In the genomic region with DNA sequence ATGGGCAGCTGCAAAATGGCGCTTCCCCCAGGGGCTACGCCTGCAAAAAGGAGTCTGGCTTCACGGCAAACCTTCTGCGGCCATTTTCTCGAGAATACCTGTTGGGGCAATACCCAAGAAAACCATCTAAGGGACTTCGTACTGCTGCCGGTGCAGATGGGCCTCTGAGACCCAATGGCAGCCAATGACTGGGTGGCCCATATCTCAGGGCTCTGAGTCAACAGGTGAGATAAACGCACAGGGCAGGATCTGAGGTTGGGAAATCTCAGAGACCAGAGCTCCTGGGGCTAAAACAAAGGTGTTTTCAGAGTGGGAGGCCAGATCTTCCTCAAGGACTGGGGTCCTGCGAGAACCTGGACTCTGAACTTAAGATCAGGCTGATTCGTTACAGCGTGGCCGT, we compare ENCODE assay signal across 24 mouse cellular contexts. TPM values are rescaled to one million over a fixed set of nuclear protein-coding genes. Genes with fewer than 3 reads are reported as not detected.
DNase-seq lines count a peak whose midpoint lies in the region; ATAC-seq and TF ChIP-seq lines count a peak whose summit lies in the region.
"Had no signal": no experiment of that assay in that cellular context is flagged by ENCODE, and none has a peak within 500 bp of the region (broad histone marks: within the 10 kb centered on the region; RNA-seq: fewer than 3 reads in every experiment).

No protein-coding gene starts in this region.

- peak overlapping the region; percentile 16 to 45; a peak in 3 of 4 replicates for H3K4me3 ChIP-seq in ES-E14 (ENCODE audit: insufficient read depth in 1 of 2, low read depth in 1 of 2, low read length in 2 of 2, poor library complexity in 1 of 2, severe bottlenecking in 1 of 2)
- peak overlapping the region; percentile 23 for H3K4me3 ChIP-seq in intestine, postnatal 0 days (ENCODE audit: low read depth, low read length)
- H3K4me3 ChIP-seq in stomach, embryonic 16.5 days (replicated peaks; ENCODE audit: low read length), result no peak overlapping the region
- H3K4me3 ChIP-seq: embryonic facial prominence, embryonic 15.5 days; erythroblast, embryonic 14.5 days; forebrain, embryonic 10.5 days; gastrocnemius, adult 2 months; heart, embryonic 10.5 days; hindbrain, embryonic 13.5 days had no signal

- H3K9me3 ChIP-seq in ES-E14 (ENCODE audit: control insufficient read depth, insufficient read depth, low read depth, low read length), result no peaks in the 10 kb centered on the region
- no peaks in the 10 kb centered on the region for H3K9me3 ChIP-seq in intestine, postnatal 0 days (ENCODE audit: control insufficient read depth)
- H3K9me3 ChIP-seq in stomach, embryonic 16.5 days (replicated peaks; ENCODE audit: control insufficient read depth, low read length), result no peaks in the 10 kb centered on the region
- H3K9me3 ChIP-seq: embryonic facial prominence, embryonic 15.5 days; forebrain, embryonic 10.5 days; heart, embryonic 10.5 days; hindbrain, embryonic 13.5 days had no signal

- 47% methylated on average over 12 of the region's 12 CpGs for WGBS in intestine, postnatal 0 days
- 73% methylated on average over 12 of the region's 12 CpGs for WGBS in stomach, embryonic 16.5 days

- peak overlapping the region; percentile 66 for H3K4me2 ChIP-seq in intestine, postnatal 0 days (replicated peaks; ENCODE audit: low read depth)
- no peak overlapping the region for H3K4me2 ChIP-seq in stomach, embryonic 16.5 days (ENCODE audit: low read depth, low read length)
- H3K4me2 ChIP-seq: embryonic facial prominence, embryonic 15.5 days; hindbrain, embryonic 13.5 days had no signal

- peak; percentile 89 for ATAC-seq in intestine, postnatal 0 days
- peak; percentile 80 for ATAC-seq in stomach, embryonic 16.5 days (ENCODE audit: insufficient read depth, low FRiP score)
- ATAC-seq: forebrain, embryonic 14.5 days had no signal

- no peaks in the 10 kb centered on the region for H3K36me3 ChIP-seq in ES-E14 (ENCODE audit: control insufficient read depth, insufficient read depth, low read length, poor library complexity, severe bottlenecking)
- H3K36me3 ChIP-seq in intestine, postnatal 0 days (ENCODE audit: control insufficient read depth, insufficient read depth), result no peaks in the 10 kb centered on the region
- no peaks in the 10 kb centered on the region for H3K36me3 ChIP-seq in stomach, embryonic 16.5 days (ENCODE audit: control insufficient read depth, insufficient read depth, low read length)
- H3K36me3 ChIP-seq: embryonic facial prominence, embryonic 15.5 days; forebrain, embryonic 10.5 days; heart, embryonic 10.5 days; hindbrain, embryonic 13.5 days had no signal

- in situ Hi-C loops in ES-E14 (cut with MboI; ENCODE audit: low sequenced_read_pairs in 2 of 2, unreplicated experiment in 2 of 2), result no loop called here

- peak overlapping the region; percentile 60 for H3K9ac ChIP-seq in ES-E14 (ENCODE audit: insufficient read depth, low read depth, low read length, poor library complexity, severe bottlenecking)
- H3K9ac ChIP-seq in intestine, postnatal 0 days (ENCODE audit: low read depth, low read length), result peak overlapping the region; percentile 41
- H3K9ac ChIP-seq in stomach, embryonic 16.5 days (ENCODE audit: low read length), result no peak overlapping the region; the same call in 1 of the 2 replicates
- H3K9ac ChIP-seq: embryonic facial prominence, embryonic 15.5 days; hindbrain, embryonic 13.5 days had no signal

- H3K27me3 ChIP-seq in intestine, postnatal 0 days (replicated peaks; ENCODE audit: control insufficient read depth, insufficient read depth, low read length), result no peaks in the 10 kb centered on the region
- H3K27me3 ChIP-seq in stomach, embryonic 16.5 days (ENCODE audit: control insufficient read depth, insufficient read depth, low read length), result no peaks in the 10 kb centered on the region
- H3K27me3 ChIP-seq: CH12.LX; embryonic facial prominence, embryonic 15.5 days; hindbrain, embryonic 13.5 days had no signal

- H3K4me1 ChIP-seq in ES-E14 (ENCODE audit: control insufficient read depth in 2 of 2, insufficient read depth in 2 of 2, low read length in 2 of 2, poor library complexity in 1 of 2), result peaks cover 1 to 10% of the 10 kb centered on the region in 2 experiments; a peak in 2 of 4 replicates
- 0 out of 2 replicates have a peak, but pooled peaks cover 4% of the 10 kb centered on the region for H3K4me1 ChIP-seq in intestine, postnatal 0 days (replicated peaks; ENCODE audit: control insufficient read depth, insufficient read depth, low read length)
- H3K4me1 ChIP-seq in stomach, embryonic 16.5 days (ENCODE audit: control insufficient read depth, insufficient read depth, low read length), result peaks cover 5% of the 10 kb centered on the region
- H3K4me1 ChIP-seq: embryonic facial prominence, embryonic 15.5 days; heart, embryonic 10.5 days; hindbrain, embryonic 13.5 days had no signal

- no peak overlapping the region for H3K27ac ChIP-seq in ES-E14 (ENCODE audit: insufficient read depth, low read depth, low read length, poor library complexity, severe bottlenecking)
- H3K27ac ChIP-seq in intestine, postnatal 0 days (ENCODE audit: low read depth, low read length), result peak overlapping the region; percentile 98
- peak overlapping the region; percentile 78 for H3K27ac ChIP-seq in stomach, embryonic 16.5 days (ENCODE audit: low read length)
- H3K27ac ChIP-seq: embryonic facial prominence, embryonic 15.5 days; forebrain, embryonic 10.5 days; gastrocnemius, adult 2 months; heart, embryonic 10.5 days; hindbrain, embryonic 13.5 days had no signal

- no peak for TF ChIP-seq CTCF in intestine, postnatal 0 days (IDR thresholded peaks at IDR 0.05; ENCODE audit: low read depth)

- no peak for DNase-seq in ES-E14 (ENCODE audit: low read depth, low spot score)
- no peak for DNase-seq in layer of hippocampus, adult 18-20 months (ENCODE audit: low spot score in 2 of 2)
- DNase-seq in right cerebral cortex, adult 2 months (ENCODE audit: low spot score in 2 of 2), result no peak
- no peak for DNase-seq in heart, adult 11 months
- DNase-seq: adrenal gland, postnatal 14 days; cerebellum, adult 11-12 months; cerebellum, adult 9-11 months; embryo, embryonic 11 days; gastrocnemius, adult 2 months; gastrocnemius, postnatal 25 days; heart, postnatal 10 days had no signal

TF ChIP-seq in ES-E14, 5 proteins besides CTCF, POLR2A, EP300 and RAD21:
- TF ChIP-seq MAFK (IDR thresholded peaks at IDR 0.05; ENCODE audit: insufficient read depth, low read depth, low read length) (no peak), HCFC1 (IDR thresholded peaks at IDR 0.05; ENCODE audit: borderline replicate concordance, insufficient read depth, low read length) (no peak), CHD2 (IDR thresholded peaks at IDR 0.05; ENCODE audit: low read depth, low read length) (no peak), ZC3H11A (IDR thresholded peaks at IDR 0.05; ENCODE audit: borderline replicate concordance, low read depth, low read length) (no peak), ZNF384 (IDR thresholded peaks at IDR 0.05; ENCODE audit: low read depth, low read length) (no peak)

RNA-seq across cellular contexts. Expression of gene Elf3, which starts 23.6 kb away (rescaled TPM):
- total RNA-seq in ES-E14 (2012; rRNA removed), result 9.4 and 13.4 TPM in 2 replicates
- polyA plus RNA-seq in intestine, postnatal 0 days (2015; fragmentation: Nextera tagmentation; extraction: Ambion mirVana), result 159 and 164 TPM in 2 replicates
- 161 and 211 TPM in 2 replicates for polyA plus RNA-seq in stomach, embryonic 16.5 days (2015; fragmentation: Nextera tagmentation; extraction: Ambion mirVana)
- total RNA-seq in layer of hippocampus, adult 18-20 months (2021), result not detected
- total RNA-seq: common myeloid progenitor, adult 5-6 weeks; granulocyte monocyte progenitor cell, adult 5-6 weeks; hematopoietic stem cell, adult 5-6 weeks; MEL had no signal
- polyA plus RNA-seq: erythroblast, embryonic 14.5 days had no signal

RNA-seq across cellular contexts. Expression of gene Rnpep, which starts 49.1 kb away (rescaled TPM):
- 19.1 and 21.8 TPM in 2 replicates for total RNA-seq in ES-E14 (2012; rRNA removed)
- polyA plus RNA-seq in intestine, postnatal 0 days (2015; fragmentation: Nextera tagmentation; extraction: Ambion mirVana), result 136 and 141 TPM in 2 replicates
- 129 and 131 TPM in 2 replicates for polyA plus RNA-seq in stomach, embryonic 16.5 days (2015; fragmentation: Nextera tagmentation; extraction: Ambion mirVana)
- 10 to 100 TPM; 45.3 to 55.3 TPM for total RNA-seq in layer of hippocampus, adult 18-20 months (2021)
